Mouse (Mus musculus): Measurements from ENCODE around the gene Ankmy1.

- no peak for TF ChIP-seq CTCF (IDR thresholded peaks at IDR 0.05; ENCODE audit: borderline replicate concordance, insufficient read depth, low read length)
- no peak for TF ChIP-seq POLR2A (IDR thresholded peaks at IDR 0.05; ENCODE audit: low read depth, low read length)
Measured at GRCm38 (mm10) chr1:92863268-92863667, 39.4 kb downstream of the Ankmy1 start.

All from embryonic fibroblast, embryonic 13.5 days (primary cell).